Mouse (Mus musculus) kidney, adult 2 months (tissue): ENCODE data around the gene Lamc1.

Source experiments
- CTCF ChIP-seq: fragments of 200-500 bp; conservative IDR thresholded peaks from 2 replicates; pipeline ENCODE4 v1.5.1; 2011; ENCODE audit warnings: low read depth, mild to moderate bottlenecking, control low read depth, low read length, moderate library complexity, mixed read lengths; ENCODE audit not compliant: insufficient read depth, insufficient read length
- POLR2A ChIP-seq: fragments of 200-500 bp; IDR thresholded peaks from one replicate; pipeline ENCODE4 v1.6.1; 2011; ENCODE audit warnings: low read depth, low read length, control low read depth

DNA sequence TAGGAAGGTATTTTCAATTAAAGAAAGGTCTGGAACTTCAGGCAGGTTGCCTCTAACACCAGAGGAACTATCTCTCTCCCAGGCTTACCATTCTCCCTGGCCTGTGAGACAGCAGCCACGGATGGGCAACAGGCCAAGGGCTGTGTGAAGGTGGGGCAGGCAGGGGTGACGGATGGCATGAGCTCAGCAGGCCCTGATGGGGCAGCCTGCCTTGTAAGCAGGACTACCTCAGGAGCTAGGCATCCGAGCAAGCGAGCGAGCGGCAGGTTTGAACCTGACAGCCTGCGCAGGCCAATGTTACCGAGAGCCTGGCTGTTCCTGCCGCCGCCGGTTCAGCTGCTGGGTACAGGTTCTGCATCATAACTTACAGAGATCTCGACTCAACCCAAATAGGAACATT is 157.8 kb downstream of the Lamc1 start:
- TF ChIP-seq POLR2A (no peak), CTCF (no peak)
